Mouse (Mus musculus) liver, adult 10 weeks (tissue): Measurements from ENCODE around the gene Mfn2. TPM values are rescaled to one million over a fixed set of nuclear protein-coding genes. Genes with fewer than 3 reads are reported as not detected.

ENCODE experiments used
- polyA plus RNA-seq: library from polyadenylated mRNA; stranded (reverse); fragments of 350-450 nt; fragmentation: Illumina TruSeq; extraction: RNeasy Lipid Tissue Mini Kit (QIAGEN cat#74804); gene quantifications from one replicate; pipeline ENCODE4 v1.2.3, GENCODE M21; 2014; ENCODE audit warnings: low read depth, low replicate concordance

Mfn2 gene
- polyA plus RNA-seq = 21.5 TPM

DNA sequence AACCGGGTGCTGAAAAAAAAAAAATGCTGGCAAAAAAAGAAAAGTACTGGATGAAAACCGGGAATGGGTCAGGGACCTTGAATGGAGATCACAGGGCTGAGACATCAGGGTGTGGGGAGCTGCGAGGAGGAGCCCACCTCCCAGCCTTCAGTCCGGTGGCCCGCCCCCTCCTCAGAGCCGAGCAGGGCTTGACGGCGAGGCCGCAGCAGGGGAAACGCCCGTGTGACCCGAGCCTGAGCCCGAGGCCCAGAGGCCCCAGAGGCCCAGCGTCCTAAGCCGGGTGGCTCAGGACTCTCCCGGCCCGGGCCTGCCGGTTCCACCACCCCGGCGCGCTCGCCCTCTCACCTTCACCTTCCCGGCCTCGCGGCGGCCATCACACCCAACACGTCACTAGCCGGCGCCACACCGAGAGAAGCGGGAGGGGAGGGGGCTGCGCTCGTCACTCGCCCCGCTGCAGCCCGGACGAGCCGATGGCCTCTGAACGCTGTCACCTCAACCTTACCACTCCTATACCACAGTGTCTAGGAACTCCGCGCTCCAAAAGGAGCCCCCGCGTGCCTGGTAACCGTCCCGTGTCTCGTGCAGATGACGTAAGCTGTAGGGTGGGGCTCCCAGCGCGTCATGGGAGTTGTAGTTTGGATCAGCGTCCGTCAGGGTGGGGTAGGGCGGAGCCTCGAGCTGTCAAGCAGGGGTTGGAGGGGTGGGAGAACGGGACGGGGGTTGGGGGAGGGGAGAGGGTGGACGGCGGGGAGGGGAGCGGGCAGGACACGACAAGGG, at the start of gene Mfn2:
TSS of gene Mfn2 (minus strand) at position 392 of the 777 bp plus-strand sequence.

DNA sequence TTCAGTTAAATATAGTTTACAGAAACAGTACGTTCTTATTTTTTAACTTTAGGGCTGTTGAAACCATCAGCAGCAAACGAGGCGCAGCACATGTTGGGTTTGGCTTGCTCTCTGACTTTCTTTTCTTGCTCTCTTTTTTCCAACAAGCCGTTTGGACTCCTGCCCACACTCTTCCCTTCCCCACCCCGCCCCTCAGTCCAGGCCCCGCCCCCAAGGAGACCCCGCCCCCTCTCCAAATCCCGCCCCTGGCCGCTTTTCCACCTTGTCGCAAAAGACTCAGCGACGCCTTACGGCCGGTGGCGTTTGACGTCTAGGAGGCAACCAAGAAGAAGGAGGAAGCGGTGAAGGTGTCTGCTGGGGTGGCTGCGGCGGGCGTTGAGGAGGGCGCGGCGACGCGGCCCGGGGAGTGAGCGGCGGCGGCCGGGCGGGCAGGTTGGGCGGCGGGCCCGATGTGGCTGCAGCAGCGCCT, 36.1 kb upstream of the Mfn2 start, which contains the start of gene 2510039O18Rik:
TSS of gene 2510039O18Rik (plus strand) at position 320 of the 469 bp plus-strand sequence.

DNA sequence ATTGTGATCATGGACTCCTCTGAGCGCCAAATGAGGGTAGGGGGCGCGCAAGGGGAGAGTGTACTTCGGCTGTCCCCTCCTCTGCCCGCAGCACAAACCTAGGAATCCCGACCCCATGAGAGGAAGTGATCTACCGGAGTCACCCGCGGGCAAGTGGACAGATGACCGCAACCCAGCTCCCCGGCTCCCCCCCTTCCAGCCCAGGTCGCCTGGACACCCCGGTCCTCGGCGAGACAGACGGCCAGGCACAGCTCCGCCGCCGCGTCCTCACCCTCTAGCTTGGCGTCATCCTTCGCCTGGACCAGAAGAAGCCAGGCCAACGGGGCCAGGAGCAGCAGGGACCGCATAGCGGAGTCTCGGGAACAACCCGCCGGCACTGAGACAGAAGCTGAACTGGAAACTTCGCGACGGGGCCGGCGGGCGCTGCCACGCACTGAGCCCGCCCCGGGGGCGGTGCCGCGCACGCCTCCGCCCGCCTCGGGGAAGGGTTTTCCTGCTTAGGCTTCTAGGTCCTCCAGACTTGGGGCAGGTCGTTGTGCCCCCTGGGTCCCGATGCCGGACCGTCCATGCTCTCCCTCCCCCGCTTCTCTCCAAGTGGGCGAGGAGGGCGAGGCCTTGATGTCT, 31.9 kb upstream of the Mfn2 start, which contains the start of gene Plod1:
TSS of gene Plod1 (minus strand) at position 437 of the 624 bp plus-strand sequence.

DNA sequence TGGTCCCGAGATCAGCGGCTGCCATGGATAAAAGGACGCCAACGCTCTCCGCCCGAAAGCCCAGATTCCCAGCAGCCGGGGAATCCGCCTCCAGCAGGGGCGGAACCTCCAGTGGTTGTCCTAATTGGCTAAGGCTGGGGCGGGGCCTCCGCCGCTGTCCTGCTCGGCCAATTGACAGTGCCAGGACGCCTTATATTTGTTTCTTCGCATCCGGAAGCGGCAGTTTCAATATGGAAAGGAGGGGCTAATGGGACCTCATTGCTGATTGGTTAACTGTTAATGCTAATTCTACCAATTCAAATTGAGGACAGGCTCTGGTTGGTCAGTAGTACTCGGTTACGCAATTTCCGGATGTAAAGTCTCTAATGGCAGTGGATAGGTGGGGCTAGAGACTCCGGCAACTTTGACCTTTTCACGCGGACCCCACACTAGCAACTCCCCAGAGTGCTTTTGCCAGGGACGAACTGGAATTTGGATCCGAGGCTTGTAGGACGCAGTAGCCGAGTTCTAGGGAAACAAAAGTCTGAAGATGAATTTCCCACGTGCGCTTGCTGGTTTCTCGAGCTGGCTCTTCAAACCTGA, 36.0 kb downstream of the Mfn2 start, which contains the start of the genes Miip and Fv1:
TSS of gene Miip (minus strand) at position 367 of the 582 bp plus-strand sequence.
TSS of gene Fv1 (plus strand) at position 530 of the 582 bp plus-strand sequence.

DNA sequence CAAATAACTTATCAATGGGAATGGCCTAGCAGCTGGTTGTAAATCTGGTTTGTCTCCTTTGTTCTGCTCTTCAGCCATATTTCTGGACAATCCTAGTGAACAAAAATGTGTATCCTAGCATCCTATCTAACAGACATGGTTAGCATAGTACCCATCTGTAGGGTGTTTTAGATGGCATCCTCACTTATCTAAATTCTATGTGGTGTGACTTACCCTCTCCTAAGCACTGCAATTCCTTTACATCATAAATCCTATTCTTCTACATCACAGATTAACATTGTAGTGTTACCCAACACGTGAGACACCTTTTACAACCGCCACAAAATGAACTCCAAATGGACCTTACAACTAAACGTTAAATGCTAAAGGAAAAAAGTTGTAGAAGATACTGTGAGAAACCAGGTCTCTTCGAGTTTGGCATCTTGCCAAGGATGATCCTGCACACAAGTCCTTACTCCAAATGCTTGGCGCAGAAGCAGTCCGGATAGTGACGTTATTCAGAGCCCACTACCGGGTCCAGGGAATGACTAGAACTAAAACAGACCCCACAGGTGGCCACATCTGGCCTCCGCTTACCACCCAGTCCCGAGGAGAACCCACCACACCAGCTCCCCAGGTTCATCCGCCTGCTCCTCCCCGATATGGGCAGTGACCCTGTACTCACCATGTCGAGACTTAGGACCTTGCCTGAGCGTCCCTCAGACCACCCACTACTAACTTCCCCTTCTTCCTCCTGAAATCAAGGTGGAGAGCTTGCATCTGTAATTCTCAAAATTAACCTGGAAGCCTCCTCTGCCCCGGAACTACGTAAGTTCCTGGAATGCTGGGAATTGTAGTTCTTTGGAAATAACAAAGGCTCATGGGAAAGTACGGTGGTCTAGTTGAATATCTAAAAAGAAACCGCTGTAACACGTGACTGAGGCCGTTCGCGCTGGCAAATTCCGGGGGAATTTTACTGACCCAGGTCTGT, 56.6 kb downstream of the Mfn2 start, which contains the start of gene Zfp933:
TSS of gene Zfp933 (minus strand) at position 753 of the 970 bp plus-strand sequence.

Other genes starting within 250 kb of the Mfn2 start
- gene Zfp534, start 202.2 kb downstream of the Mfn2 start, polyA plus RNA-seq = not detected
- 11.2 TPM for gene Zfp984, start 94.9 kb downstream of the Mfn2 start, polyA plus RNA-seq
- gene Zfp933, start 56.3 kb downstream of the Mfn2 start, polyA plus RNA-seq = 7.2 TPM
- 1.6 TPM for gene Miip, start 35.9 kb downstream of the Mfn2 start, polyA plus RNA-seq
- 2.4 TPM for gene Fv1, start 35.7 kb downstream of the Mfn2 start, polyA plus RNA-seq
- gene Plod1, start 32.1 kb upstream of the Mfn2 start, polyA plus RNA-seq = 3.8 TPM
- 3.3 TPM for gene 2510039O18Rik, start 36.2 kb upstream of the Mfn2 start, polyA plus RNA-seq
- not detected for gene Nppb, start 81.1 kb upstream of the Mfn2 start, polyA plus RNA-seq
- not detected for gene Nppa, start 96.0 kb upstream of the Mfn2 start, polyA plus RNA-seq
- gene Clcn6, start 134.1 kb upstream of the Mfn2 start, polyA plus RNA-seq = 1.1 TPM
- gene Mthfr, start 134.4 kb upstream of the Mfn2 start, polyA plus RNA-seq = 2.1 TPM
- gene Agtrap, start 183.3 kb upstream of the Mfn2 start, polyA plus RNA-seq = 1.2 TPM
- gene Mad2l2, start 225.7 kb upstream of the Mfn2 start, polyA plus RNA-seq = 7.5 TPM
- gene Draxin, start 226.0 kb upstream of the Mfn2 start, polyA plus RNA-seq = not detected
- gene Fbxo6, start 247.4 kb upstream of the Mfn2 start, polyA plus RNA-seq = 3.2 TPM